Mouse (Mus musculus) hindlimb bud, embryonic 11.5 days (tissue): ENCODE data around the gene Fam50b.

Experiments
- DNase-seq: peaks from one replicate; pipeline ENCODE4 v3.0.0-alpha.2; 2012; ENCODE audit warnings: low read depth, low spot score; ENCODE audit errors: extremely low spot score

Gene Fam50b

DNA sequence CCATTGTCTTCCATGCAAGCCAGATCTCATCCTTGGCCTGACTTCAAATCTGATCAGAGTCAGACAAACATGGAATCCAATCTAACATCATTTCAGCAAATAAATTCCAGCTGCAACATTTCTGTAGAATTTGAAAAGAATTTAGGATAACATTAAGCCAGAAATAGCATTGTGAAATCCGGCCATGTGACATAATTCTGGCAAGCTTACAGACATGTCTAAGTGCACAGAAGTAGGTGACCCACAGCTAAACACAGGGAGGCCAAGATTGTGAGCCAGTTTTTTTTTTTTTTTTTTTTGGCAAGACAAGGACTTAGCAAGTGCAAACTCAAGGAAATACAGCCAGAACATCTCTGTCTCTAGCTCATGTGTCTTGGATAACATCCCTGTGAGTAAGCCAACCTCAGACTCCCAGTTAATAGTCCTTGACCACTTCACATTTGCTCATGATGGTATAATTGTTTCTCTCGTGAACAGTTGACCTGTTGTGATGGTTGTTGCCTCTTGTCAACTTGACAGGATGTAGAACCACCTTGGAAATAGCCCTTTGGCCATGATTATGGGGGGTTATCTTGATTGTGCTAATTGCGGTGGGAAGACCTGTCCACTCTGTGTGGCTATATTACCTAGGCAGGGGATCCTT is 54.6 kb downstream of the Fam50b start:
- no peak for DNase-seq

DNA sequence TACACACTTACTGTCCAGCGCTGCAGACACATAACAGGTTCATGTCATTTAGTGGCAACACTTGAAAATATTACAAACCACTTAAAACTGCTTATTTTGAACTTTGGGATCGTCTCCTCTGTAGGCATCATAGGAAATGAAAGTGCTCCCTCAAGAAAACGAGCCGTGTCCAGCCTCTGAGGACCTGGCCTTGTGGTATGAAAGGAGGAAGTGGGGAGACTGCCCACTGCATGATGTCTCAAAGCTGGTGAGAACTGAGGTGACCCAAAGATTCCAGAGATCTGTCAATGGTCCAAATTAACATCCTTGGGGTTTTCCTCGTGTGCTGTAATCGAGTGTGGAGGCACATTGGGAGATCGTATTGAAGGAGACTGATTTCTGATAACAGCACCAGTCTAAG is 58.4 kb downstream of the Fam50b start:
- no peak for DNase-seq

DNA sequence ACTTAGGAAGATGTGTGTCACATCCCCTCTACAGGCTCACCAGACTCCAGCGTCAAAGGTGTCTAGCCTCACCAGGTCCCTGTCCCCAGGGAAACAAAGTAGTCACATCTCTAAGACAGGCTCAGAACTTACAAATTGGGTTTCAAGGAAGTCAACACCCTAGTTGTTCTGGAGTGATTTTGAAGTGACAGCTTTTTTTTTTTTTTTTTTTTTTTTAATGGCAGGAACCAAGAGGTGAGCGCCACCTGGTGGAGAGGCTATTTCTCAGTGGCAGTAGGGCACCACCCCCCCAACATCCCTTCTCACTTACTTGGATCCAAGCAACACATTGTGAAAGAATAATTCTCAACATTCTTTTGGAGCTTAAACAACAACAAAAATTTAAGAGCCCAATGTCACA is 59.2 kb downstream of the Fam50b start:
- DNase-seq, result no peak

DNA sequence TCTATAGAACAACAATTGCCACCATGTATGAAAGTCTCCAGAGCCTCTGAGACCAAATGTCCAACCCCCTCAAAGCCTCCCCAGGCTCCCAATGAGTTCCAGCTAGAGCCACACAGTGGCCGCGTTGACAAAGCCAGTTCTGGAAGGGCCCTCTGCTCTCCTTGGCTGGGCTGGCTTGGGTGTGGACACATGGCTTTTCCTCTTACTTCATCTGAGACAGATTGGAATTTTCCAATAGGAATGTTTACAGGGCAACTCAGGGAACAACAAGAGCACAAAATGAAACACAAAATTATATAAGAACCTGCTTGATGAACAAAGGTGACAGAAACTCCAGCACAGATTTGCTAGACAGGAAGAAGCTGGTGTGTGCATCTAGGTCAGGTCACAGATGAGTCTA is 59.8 kb downstream of the Fam50b start:
- no peak for DNase-seq
